Mouse (Mus musculus): Measurements from ENCODE around the gene Yju2.
A peak's percentile ranks its signal among the peaks of the same experiment; 100 is the strongest.

DNA sequence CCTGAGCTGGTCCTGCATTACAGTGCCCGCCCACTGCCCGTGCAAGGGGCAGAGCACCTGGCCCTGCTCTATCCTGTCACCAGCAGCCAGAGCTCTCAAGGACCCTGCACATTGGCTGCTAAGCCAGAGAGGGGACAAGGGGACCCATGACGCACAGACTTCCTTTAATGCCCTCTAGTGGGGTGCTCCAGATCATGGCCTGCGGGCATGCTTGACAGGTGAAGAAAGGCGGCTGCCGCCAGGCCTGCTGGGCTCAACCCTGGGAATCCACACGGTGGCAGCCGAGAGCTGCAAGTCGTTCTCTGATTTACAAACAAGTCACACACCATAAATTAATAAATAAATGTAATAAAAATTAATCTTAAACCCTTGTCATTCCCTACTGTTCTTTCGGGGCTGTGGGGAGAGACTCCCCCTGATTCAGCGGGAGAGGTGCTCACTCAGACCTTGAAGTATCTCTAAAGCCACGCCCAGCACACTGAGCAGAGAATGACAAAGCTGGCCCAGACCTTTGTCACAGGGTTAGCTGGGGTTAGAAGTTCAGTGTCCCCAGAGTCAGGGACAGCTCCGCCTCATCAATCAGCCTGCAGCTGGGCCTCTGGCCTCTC, 17.5 kb downstream of the Yju2 start:
- peak; percentile 79 for TF ChIP-seq CTCF (IDR thresholded peaks at IDR 0.05; ENCODE audit: insufficient read depth, low read length)
- no peak for TF ChIP-seq POLR2A (IDR thresholded peaks at IDR 0.05; ENCODE audit: borderline replicate concordance, extremely low read depth, low read depth, low read length)

Measured in lung, adult 2 months (tissue).